Mouse (Mus musculus) neural tube, postnatal 0 days (tissue): ENCODE data around the gene Olfr765. TPM values are rescaled to one million over a fixed set of nuclear protein-coding genes. Genes with fewer than 3 reads are reported as not detected.

Experiments
- polyA plus RNA-seq: library from polyadenylated mRNA; unstranded; fragments of >200 nt; fragmentation: Nextera tagmentation; extraction: Ambion mirVana; gene quantifications from 2 replicates; pipeline ENCODE4 v1.2.1, GENCODE M21; 2015

Gene Olfr765
- not detected in 2 replicates for polyA plus RNA-seq

DNA sequence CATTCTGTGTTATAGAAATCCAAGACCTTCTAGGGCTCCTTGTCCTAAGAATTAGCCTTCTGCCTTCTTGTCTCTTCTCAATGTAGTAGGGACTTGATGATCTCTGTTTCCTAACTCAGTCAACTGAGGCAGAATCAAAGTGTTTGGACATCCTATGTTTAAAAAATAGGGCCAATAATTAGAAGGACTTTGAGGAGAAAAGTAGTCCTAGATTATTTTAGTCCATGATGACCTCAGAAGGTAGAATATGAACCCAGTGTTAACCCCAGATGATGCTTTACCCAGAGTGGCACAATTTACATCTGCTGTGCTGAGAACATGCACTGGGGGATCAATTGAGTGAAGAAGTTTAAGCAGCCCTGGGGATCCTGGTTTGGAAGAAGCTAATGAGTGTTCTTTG, at the start of gene Olfr765:
Olfr765 (minus strand) TSS at position 101 of the 400 bp plus-strand sequence.

DNA sequence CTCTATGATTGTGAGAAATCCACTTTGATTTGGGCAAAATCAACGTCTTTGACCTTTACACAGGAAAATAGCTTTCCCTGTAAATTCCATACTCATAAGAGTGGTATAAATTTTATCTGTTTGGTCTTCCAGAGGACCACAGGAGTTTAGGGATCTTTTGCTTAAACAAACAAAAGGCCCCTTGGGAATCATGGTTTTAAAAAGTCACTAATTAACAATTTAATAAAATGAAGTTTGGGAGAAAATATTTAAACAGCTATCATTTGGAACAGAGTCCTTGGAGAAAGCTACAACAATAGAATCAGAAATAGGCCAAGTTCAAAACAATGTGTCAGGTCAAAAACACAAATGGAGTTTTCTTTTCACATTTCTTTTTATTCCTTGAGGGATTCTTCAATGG, 49.5 kb upstream of the Olfr765 start, which contains the start of gene Olfr768:
Olfr768 (minus strand) TSS at position 101 of the 400 bp plus-strand sequence.

DNA sequence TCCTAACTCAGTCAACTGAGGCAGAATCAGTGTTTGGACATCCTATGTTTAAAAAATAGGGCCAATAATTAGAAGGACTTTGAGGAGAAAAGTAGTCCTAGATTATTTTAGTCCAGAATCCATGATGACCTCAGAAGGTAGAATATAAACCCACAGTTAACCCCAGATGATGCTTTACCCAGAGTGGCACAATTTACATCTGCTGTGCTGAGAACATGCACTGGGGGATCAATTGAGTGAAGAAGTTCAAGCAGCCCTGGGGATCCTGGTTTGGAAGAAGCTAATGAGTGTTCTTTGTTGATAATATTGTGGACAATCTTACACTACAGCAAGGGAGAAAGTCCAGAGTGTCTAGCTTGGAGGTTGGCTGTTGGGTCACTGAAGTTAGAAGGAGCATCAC, 33.0 kb upstream of the Olfr765 start, which contains the start of gene Olfr767:
Olfr767 (minus strand) TSS at position 101 of the 400 bp plus-strand sequence.

DNA sequence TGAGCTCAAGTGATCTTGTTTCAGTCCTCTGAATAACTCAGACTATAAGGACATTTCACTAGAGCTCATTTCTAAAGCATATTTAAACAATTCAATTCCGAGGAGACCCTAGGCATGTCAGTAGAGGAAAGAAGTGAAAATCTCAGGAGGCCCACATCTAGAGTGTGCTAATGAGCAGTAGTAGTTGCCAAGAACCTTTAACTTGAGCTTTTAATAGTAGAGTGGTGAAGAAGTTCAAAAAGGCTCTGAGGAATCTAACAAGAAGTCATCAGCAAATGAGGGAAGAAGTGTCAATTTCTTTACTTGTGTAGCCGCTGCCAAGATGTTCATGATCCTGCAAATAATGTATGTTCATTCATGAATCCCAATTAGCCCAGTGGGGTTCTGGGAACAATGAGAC, 19.1 kb upstream of the Olfr765 start, which contains the start of gene Olfr766-ps1:
Olfr766-ps1 (minus strand) TSS at position 101 of the 400 bp plus-strand sequence.

DNA sequence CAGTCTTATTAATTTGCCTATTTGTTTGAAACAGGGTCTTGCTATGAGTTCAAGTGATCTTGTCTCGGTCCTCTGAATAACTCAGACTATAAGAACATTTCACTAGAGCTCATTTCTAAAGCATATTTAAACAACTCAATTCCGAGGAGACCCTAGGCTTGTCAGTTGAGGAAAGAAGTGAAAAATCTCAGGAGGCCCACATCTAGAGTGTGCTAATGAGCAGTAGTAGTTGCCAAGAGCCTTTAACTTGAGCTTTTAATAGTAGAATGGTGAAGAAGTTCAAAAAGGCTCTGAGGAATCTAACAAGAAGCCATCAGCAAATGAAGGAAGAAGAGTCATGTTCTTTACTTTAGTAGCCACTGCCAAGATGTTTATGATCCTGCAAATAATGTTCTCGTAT, 10.0 kb downstream of the Olfr765 start, which contains the start of gene Olfr764-ps1:
Olfr764-ps1 (minus strand) TSS at position 101 of the 400 bp plus-strand sequence.

DNA sequence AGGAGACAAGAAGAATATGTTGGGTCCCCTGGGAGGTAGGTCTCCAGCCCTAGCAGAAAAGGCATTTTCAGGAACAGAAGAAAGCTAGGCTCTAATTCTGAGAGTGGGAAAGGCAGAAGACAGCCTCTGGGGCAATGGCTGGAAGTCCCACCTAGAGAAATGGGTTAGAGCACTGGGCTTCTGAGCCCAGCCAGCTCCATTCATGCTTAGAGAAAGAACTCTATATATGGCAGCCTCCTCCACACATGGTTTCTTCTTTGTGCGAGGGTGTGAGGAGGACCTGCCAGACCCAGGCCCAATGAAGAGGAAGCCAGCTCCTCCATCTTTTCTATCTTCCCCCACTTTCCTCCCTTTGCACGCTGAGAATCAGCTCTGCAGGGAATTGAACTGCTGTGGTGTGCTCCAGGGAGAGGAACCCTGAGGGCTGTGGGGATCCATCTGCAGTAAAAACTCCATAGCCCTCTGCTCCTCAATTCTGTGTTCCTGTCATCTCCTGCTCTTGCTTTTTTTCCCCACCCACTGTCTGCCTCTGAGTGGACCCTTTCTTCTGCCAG, 39.4 kb downstream of the Olfr765 start, which contains the start of gene Olfr763:
Olfr763 (plus strand) TSS at position 504 of the 554 bp plus-strand sequence.

Other genes with a start within 250 kb of the Olfr765 start
- 36.2 and 37.3 TPM in 2 replicates for gene Dnajc14, start 245.9 kb downstream of the Olfr765 start, polyA plus RNA-seq
- gene Tmem198b, start 245.6 kb downstream of the Olfr765 start, polyA plus RNA-seq = 17.7 TPM in 2 replicates
- 109 and 119 TPM in 2 replicates for gene Sarnp, start 232.7 kb downstream of the Olfr765 start, polyA plus RNA-seq
- 21.4 and 21.5 TPM in 2 replicates for gene Ormdl2, start 228.4 kb downstream of the Olfr765 start, polyA plus RNA-seq
- 8.7 and 9.4 TPM in 2 replicates for gene Gdf11, start 158.3 kb downstream of the Olfr765 start, polyA plus RNA-seq
- 386 and 425 TPM in 2 replicates for gene Cd63, start 149.0 kb downstream of the Olfr765 start, polyA plus RNA-seq
- gene Rdh5, start 127.1 kb downstream of the Olfr765 start, polyA plus RNA-seq = 26.8 and 27.5 TPM in 2 replicates
- 278 and 288 TPM in 2 replicates for gene Bloc1s1, start 126.0 kb downstream of the Olfr765 start, polyA plus RNA-seq
- 13.5 and 15.0 TPM in 2 replicates for gene Itga7, start 116.2 kb downstream of the Olfr765 start, polyA plus RNA-seq
- not detected in 2 replicates for gene Mettl7b, start 89.0 kb downstream of the Olfr765 start, polyA plus RNA-seq
- not detected in 2 replicates for gene Olfr9, start 60.6 kb downstream of the Olfr765 start, polyA plus RNA-seq
- gene Olfr763, start 39.2 kb downstream of the Olfr765 start, polyA plus RNA-seq = not detected in 2 replicates
- not detected in 2 replicates for gene Olfr764-ps1, start 10.1 kb downstream of the Olfr765 start, polyA plus RNA-seq
- gene Olfr766-ps1, start 19.0 kb upstream of the Olfr765 start, polyA plus RNA-seq = not detected in 2 replicates
- not detected in 2 replicates for gene Olfr767, start 32.9 kb upstream of the Olfr765 start, polyA plus RNA-seq
- gene Olfr768, start 49.4 kb upstream of the Olfr765 start, polyA plus RNA-seq = not detected in 2 replicates
- gene Olfr769, start 67.9 kb upstream of the Olfr765 start, polyA plus RNA-seq = not detected in 2 replicates
- gene Olfr770, start 89.0 kb upstream of the Olfr765 start, polyA plus RNA-seq = not detected in 2 replicates
- not detected in 2 replicates for gene Olfr771, start 114.8 kb upstream of the Olfr765 start, polyA plus RNA-seq
- not detected in 2 replicates for gene Olfr772, start 127.9 kb upstream of the Olfr765 start, polyA plus RNA-seq
- gene Olfr773, start 137.4 kb upstream of the Olfr765 start, polyA plus RNA-seq = not detected in 2 replicates
- not detected in 2 replicates for gene Olfr774, start 186.2 kb upstream of the Olfr765 start, polyA plus RNA-seq
- not detected in 2 replicates for gene Olfr775, start 198.4 kb upstream of the Olfr765 start, polyA plus RNA-seq
- gene Olfr776, start 209.1 kb upstream of the Olfr765 start, polyA plus RNA-seq = not detected in 2 replicates
- gene Olfr777, start 221.5 kb upstream of the Olfr765 start, polyA plus RNA-seq = not detected in 2 replicates